Mouse (Mus musculus) naive thymus-derived CD4-positive, alpha-beta T cell, adult 2 months (primary cell): ENCODE measurements around the gene Kif5a.
"Not testable (repeated sequence)": the region's sequence is repeated elsewhere in the genome, so short reads cannot be mapped to it uniquely, and the experiment has no call there.

Experiments used
- DNase-seq: peaks from one replicate; pipeline ENCODE4 v3.0.0-alpha.2; 2011; ENCODE audit warnings: low read depth

The Kif5a gene

DNA sequence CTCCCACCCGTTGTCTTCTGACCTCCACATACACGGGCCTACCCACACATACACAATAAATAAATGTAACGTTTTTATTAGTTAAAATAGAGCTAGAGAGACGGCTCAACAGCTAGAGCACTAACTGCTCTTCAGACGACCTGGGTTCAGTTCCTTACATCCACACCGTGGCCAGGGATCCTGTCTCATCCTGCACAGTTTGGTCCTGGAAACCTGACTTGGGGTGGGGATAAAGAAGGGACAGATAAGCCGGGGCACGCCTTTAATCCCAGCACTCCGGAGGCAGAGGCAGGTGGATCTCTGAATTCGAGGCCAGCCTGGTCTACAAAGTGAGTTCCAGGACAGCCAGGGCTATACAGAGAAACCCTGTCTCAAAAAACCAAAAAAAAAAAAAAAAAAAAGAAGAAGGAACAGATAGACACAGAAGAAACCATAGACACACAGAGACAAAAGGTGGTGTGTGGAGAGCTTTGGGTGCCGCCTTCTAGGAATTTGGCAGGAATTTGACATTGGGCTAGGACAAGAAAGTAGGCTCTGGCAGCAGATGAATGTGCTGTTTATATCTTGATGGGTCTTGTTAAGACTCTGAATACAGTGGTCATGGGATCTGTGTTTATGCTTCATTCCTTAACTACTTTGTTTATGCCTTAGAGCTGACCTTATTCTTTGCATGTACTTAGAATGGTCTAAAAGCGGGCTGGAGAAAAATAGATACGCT lies 49.3 kb downstream of the Kif5a start:
- no peak for DNase-seq

DNA sequence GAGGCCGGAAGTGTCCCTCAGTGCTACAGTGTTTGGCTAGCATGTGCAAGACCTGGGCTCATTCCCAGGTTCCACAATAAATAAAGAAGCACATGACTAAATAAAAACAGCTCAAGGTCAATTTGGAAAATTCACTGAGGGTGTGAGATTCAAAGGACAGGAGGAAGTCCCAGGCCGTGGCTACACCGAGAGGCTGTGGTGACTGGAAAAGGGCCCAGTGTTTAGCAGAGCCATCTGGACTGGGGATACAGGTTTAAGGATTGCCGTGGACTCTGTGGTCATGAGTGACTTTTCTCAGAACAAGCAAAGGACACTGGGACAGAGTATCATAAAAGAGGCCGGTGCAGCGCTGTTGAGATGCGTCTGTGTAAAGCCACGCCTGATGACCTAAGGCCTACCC lies 49.9 kb downstream of the Kif5a start:
- DNase-seq: no peak

DNA sequence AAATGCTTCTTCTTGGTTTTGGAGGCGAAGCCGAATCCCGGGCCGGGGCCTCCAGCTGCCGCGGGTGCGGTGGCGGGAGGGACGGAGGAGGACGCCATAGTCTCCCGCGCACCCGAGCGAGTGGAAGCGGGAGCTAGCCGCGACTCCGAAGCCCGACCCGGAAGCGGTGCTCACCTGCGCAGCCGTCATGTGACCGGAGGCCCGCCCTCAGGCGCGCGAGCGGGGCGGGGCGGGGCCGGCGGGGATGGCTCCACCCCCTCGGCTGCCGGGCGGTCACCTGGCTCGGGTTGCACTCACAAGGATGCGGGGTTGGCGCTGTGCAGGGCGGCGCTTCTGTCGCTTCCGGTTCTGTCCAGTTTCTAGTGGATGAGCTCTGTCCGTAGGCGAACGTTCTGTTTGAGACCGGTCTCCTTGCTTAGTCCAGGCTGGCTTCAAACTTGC lies 51.7 kb downstream of the Kif5a start, which contains the start of gene Pip4k2c:
TSS of gene Pip4k2c (minus strand) at position 172 of the 441 bp plus-strand sequence.
- DNase-seq: peak; percentile 94

DNA sequence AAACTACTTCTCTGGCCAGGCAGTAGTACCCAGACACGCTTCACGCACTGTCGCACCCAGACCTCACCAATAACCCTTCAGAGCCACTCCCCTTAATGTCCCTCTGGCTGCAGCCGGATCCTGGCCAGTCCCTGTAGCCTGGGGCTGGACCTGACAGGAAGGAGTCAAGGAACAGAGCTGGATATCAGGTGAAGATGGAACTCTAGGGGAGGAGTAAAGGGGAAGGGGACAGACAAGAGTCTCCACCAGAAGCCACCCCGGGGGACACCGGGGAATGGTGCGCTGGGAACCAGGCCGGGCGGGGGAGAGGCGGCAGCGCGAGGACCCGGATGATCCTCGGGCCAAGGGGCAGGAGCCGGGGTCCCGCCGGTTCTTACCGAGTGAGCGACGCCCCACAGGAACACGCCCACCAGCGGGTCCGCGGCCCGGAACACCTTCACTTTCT lies 52.2 kb downstream of the Kif5a start:
- no peak for DNase-seq

DNA sequence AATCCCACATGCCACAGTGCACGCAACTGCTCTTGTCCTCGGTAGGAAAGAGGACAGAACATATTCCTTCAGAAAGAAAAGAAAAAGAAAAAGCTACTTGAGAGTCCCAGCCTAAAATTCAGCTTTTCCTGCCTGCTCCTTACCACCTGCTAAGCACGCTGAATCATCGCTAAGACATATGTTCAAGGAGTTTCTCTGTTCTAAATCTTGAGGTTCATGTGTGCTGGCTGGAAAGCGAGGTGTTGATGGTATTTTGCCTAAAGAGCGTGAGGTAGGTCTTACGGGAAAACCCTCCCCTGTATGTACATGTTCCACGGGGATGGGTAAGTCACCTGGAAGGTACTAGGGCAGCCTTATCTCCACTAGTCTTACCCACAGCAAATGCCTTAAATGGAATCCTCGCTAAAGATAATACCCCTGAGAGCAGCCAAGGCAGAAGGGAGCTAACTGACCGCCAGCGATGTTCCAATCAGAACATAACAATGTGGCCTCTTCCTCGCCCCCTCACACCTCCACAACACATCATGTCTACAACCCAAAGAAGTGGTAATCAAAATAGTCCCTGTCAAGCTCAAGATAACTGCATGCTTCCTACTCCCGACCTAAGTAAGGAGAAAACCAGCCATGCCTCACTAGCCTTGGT lies 53.1 kb downstream of the Kif5a start:
- DNase-seq: no peak

DNA sequence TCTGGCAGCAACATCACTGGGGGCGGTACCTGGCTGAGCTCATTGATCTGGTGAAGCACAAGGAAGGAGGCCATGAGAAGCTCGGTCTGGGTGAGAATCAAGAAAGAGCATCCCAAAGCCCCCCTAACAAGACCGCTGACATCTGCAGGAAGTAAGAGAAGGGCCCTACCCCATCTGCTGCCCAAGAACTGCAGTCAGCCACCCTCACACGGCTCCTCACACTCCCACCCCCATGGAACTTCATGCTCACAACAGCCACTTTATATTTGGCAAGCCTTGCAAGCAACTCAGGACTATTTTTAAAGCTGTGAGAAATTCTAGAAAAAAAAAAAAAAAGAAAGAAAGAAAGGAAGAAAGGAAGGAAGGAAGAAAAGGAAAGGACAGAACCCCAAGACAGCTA lies 54.2 kb downstream of the Kif5a start:
- DNase-seq: no peak

DNA sequence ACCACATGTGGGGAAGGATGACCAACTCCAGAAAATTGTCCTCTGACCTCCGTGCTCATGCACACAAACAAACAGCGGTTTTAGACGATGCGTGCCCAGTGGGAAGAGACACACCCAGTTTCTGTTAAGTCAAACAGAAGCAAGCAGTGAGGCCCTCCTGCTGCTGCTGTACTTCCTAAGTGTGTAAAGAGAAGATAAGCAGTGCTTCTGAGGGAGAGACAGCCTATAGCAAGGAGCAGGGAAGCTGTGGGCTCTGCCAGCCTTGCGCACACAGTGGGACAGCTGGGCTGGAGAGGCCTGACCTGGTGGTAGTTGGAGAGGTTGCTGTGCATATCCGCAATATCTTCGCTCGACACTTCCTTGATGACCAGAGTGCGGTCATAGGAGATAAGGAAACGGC lies 57.8 kb downstream of the Kif5a start:
- no peak for DNase-seq

DNA sequence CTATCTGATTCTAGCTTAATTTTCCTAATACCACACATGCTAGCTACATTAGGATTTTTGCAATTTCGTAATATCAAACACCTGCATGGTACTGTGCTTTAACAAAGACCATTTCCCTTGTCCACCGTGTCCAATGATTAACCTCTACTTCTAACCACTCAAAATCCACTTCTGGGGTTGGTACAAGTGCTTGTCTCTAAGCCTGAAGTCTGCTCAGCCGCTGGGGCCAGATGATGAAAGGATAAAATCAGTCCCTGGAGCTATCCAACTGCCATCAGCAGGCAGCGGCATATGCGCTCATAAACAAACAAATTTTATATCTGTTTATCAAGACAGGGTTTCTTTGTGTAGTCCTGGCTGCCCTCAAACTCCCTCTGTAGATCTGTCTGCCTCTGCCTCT lies 58.6 kb downstream of the Kif5a start:
- DNase-seq: no peak

DNA sequence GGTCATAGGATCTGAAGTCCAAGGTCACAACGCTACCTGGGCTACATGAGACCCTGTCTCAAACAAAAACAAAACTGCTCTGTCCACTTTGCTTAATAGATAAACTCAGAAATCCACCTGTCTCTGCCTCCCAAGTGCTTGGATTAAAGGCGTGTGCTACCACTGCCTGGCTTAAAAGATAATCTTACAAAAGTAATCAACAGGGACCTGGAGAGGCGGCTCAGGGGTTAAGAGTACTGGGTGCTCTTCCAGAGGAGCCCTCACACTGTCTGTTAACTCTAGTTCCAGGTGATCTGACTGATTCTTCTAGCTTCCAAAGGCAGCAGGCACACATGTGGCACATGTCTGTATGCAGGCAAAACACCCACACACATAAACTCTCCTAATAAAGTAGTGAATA lies 60.0 kb downstream of the Kif5a start:
- no peak for DNase-seq

DNA sequence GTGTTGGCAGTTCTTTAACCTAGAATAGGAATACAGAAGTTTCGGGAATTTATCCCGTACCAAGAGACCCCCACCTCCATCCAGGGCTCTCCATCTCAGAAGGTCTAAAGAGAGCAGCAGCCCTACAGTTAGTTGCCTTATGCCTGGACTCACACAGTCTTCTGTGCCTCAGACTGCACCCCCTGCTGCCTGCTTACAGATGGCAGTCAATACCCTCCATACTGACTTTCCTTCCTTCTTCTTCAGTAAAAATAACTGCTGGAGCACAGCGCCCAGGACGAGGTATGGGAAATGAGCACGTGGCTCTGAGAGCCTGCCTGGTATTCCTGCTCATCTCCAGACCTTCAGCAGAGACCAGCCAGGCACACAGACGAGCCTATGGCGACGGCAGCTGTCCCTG lies 62.9 kb downstream of the Kif5a start:
- no peak for DNase-seq

DNA sequence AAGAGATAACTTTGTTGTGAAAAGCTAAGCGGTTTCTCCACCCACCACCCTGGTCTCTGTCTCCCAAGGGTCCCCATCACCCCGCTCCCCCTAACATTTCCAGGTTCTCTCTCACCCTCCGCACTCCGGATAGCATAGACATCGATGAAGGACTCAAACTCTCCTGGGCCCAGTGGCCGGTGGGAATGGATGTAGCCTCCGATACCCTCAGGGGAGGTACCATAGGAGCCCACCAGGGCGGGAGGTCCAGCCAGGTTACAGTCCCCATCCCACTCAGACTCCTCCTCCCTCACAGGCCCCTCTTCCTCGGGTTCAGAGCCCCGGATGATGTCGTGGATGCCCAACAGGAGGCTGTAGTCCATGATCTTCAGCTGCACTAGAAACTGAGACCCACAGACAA lies 63.7 kb downstream of the Kif5a start:
- DNase-seq: no peak

DNA sequence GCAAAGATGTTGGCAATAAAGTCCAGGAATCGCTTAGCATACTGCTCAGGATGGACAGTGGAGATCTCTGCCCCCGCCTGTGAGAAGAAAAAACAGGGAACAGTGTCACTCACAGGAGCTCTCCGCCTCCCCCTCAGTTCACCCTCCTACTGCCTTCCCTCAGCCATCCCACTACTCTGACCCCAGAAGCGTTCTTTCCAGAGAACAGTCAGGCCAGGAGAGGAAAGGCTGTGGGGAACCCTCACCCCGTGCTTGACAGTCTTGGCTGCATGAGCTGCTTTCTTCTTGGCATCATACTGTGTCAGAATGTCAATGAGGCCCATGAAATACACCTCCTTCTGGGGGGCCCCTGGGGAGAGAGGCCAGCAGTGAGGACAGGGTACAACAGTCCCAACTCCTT lies 64.1 kb downstream of the Kif5a start:
- no peak for DNase-seq

DNA sequence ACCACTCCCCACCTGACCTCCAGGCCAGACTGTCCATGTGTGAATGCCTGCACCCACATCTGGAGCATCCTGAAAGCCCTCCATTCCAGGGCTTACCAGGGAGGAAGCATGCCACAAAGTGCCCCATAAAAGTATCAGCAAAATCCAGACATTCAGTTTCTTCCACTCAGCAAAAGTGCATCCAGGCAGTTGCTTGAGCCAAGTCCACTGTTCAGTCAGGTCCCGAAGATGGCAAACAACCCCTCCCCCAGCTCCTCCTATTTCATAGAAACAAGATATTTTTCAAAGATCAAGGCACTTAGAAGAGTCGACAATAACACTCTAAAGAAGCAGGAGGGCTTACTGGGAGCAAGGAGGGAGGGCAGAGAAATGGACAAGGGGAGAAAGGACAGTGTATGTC lies 64.7 kb downstream of the Kif5a start:
- no peak for DNase-seq

DNA sequence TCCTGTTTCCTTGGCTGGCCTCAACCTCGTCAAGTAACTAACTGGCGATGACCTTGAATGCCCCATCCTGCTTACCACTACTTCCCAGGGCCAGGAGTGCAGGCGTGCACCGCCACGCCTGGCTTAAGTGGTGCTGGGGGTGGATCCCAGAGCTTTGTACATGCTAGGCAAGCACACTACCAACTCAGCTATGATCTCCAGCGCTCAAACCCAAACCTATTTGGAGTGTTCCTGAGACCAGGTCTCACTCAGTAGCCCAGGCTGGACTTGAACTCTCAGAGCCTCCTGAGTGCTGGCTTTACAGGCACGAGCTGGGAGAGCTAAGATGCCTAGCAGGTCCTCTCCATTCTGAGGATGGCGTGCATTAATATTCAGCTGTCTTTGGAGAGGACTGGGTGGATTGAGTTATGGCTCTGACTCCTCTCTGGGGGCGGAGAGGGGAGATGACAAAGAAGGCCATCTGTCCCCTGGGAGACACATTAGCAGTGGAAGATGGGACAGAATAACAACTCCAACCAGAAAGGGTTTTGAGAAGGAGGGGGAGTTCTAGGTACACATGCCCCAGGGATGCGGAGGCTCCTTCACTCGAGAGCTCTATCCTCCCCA lies 65.5 kb downstream of the Kif5a start:
- no peak for DNase-seq

DNA sequence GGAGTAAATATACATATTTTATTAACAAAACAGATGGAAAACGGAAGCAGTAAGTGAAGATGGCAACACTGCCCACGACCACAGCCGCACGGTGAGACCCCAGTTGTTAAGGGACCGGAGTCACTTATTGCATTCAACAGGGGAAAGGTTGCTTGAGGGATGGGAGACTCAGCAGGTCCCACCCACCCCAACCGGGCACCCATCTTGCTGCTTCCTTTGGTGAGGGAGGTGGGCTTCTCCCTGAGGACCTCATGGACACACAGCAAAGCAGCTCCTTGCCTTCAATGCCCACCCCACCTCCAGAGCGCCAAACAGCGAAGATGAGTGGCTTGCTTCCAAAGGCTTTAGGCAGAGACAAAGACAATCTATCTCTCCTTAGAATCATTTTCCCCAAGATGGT lies 66.0 kb downstream of the Kif5a start:
- DNase-seq: no peak

DNA sequence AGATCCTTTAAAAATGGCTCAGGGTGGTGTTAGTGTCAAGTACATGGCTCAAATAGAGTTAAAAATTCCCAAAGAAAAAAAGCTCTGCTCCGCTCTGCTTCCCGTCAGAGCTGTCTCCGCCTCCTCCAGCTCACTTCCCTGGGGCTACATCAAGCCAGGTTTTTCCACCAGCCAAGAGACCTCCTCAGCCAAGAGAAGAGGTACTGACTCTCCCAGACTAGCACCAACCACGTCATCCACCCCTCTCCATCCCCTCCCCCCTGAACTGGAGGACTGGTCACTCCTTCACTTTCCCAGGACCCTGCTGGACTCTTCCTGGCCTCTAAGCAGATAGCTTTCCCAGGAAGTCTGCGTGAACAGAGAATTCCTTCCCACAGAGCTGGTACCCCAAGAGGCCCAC lies 66.8 kb downstream of the Kif5a start:
- DNase-seq: no peak

DNA sequence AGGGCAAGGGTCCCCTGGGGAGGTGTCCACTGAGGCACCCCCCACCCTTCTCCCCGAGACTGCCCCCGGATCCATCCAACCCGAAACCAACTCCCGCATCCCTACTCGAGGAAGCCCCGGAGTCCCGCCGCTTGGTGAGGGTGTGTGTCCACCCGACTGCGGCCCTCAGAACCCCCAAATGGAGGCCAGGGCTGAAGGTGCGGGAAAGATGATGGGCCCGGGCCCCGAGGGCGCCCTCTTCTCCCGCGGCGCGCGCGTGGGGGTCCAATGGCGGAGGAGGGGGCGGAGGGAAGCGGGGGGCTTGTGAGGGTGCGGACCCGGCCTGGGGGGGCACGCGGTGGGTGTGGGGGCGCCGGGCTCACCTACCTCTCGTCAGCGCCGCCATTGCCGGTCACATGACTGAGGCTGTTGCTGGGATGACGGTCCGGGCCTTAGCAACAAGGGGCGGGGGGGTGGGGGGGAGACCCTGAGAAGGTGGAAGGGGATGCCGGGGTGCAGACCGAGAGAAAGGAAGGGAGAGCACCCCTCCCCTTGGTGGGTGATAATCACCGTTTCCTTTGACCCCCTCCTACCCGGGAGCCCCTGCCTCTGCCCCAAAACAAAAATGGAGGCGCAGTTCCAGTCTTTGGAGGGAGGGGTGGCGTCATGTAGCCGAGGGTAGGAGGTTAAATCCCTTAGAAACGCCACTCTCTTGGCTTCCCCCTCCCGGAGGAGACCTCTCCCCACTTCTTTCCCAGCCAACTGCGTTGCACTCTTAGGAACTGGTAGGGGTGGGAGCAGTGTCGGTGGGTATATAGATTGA lies 67.6 kb downstream of the Kif5a start, which contains the start of gene Dtx3:
TSS of gene Dtx3 (minus strand) at position 401 of the 802 bp plus-strand sequence.
- no peak for DNase-seq

DNA sequence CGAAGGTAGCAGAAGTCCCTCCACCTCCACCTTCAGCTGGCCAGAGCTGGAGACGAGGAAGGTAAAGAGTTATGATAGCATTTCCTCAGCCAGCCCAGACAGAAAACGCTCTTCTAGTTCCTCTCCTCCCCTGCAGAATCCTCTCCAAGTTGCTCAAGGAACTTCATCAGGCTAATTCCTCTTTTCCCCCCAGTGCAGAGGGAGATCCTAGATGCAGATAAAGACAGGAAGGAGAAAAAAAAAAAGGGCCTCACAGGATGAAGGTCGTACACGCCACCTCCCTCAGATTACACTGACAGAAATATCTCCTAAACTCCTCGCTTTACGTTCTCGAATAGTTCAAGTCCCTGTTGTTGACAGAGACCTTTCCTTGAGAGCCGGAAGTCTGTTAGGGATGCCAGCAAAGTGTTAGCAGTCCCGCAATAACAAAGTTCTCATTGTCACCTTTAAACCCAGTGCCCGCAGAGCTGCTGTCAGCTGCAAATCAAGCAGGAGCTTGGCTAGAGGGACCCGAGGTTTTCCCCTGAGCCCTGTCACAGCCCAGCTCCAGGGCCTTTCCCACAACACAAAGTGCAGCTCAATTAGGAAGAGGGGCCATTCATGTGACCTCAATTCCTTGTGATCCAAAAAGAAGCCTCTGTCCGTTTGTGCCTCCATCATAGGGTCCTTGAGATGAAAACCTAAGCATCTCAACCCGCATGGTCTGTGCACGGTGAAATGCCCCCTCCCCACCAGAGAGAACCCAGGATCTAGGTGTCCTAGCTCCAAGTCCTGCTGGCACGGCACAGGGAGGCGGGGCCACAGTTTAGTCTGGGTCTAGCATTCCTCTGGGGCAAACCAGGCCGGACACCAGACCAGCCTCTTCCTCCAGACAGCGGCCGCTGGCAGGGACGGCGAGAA lies 68.5 kb downstream of the Kif5a start:
- no peak for DNase-seq

DNA sequence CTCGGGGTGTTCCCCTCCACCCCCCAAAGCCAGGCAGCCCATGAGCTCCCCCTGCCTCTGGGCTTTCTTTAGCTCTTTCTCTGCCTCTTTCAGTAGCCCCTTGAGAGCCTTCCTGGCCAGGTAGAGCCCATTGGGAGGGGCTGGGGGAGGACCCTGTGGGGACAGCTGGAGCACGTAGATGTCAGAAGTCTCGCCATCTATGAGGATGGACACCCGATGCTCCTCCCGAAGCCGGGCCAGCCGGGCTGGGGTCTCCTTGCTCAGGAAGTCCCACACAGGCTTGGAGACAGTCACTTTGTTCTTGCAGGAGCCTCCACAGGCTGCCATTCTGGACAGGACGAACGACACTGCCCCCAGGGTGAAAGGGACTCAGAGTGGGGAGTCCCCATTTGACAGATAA lies 70.1 kb downstream of the Kif5a start:
- no peak for DNase-seq

DNA sequence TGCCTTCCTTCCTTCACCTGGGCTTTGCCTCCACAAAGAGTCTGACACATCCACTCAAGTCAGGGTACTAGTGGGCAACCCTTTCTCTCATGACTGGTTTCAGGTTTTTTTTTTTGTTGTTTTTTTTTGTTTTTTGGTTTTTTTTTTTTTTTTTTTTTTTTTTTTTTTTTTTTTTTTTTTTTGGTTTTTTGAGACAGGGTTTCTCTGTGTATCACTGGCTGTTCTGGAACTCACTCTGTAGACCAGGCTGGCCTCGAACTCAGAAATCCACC lies 71.2 kb downstream of the Kif5a start:
- not testable (repeated sequence) for DNase-seq

DNA sequence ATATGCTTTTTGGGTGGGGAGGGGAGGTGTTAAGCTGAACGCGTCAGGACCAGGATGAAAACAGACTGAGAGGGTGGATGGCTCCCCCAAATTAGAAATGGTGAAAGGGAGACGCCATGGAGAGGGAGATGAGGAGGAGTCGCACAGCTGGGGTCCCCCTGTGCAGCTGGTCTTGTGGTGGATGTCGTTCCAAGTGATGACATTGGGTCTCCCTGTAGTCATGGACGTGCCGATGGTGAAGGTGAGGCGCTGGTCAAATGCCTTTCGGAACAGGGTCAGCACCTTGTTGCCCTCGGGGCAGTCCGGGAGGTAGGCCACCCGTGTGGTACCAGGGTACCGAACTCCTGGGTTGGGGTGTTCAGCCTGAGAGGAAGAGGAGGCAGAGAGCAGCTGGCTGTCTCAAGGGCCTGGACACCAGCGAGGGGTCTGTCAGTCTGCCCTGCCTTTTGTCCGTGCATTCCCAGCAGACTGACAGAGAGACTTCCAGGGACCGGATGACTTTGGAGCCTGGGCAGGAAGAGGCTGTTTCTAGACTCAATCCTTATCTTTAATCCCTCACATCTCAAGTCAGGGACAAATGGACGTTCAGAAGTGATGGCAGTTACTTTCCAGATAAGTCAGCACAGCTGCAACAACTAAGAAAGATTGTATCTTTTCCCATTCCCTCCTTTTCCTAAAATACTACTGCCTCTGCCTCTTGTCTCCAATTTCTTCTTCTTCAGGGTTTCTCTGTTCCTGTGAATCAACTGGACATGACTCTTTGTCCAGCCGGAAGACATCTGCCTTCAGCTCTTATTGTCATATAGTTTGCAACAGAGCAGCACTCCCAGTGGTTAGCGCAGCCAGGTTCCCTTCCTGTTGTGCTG lies 71.7 kb downstream of the Kif5a start:
- no peak for DNase-seq
